Mouse (Mus musculus): ENCODE data around the gene Rassf8.

The Rassf8 gene

GRCm38 (mm10) chr6:145861462-145862227 lies 115.1 kb downstream of the Rassf8 start:
- no peak for DNase-seq (ENCODE audit: low spot score in 2 of 2)

- no peak for DNase-seq (ENCODE audit: low spot score in 2 of 2)
Observed at GRCm38 (mm10) chr6:145862321-145862720, 115.8 kb downstream of the Rassf8 start.

- DNase-seq (ENCODE audit: low spot score in 2 of 2): no peak
Observed at GRCm38 (mm10) chr6:145862739-145863064, 116.2 kb downstream of the Rassf8 start.

DNA sequence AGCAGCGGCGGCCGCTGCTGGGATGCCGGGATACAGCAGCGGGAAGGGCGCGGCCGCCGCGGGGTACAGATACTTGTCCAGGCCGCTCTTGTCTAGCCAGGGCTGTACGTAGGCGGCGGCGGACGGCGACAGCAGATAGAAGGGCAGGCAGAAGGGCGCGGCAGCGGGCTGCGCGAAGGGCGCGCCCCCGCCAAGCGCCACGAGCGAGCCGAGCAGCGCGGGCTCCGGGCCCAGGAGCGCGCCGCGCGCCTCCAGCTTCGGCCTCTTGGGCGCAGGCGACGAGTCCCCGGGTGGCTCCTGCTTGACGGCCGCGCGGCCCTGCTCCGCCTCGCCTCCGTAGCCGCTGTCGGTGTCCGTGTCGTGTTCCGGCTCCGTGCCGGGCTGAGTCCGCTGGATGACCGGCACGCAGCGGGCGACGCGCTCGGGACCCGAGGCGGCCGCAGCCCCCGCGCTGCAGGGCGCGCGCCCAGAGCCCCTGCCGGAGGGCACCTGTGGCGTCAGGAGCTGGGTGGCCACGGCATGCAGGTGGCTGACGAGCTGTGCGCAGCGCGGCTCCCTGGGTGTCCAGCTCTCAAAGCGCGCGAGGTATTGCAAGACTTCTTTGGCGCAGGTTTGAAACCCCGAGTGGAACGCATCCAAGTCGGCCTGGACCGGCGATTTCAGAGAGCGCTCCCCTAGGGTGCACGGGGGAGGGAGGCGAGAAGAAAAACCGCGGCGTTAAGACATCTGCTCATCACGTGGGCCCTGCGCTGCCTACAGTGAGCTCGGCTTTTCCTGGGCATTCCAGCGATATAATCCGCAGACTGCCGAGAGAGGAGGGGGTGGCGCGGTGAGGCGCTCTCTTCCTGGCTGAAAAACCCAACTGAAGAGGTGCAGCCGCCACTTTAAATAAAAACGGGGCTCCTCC lies 116.8 kb downstream of the Rassf8 start:
- DNase-seq (ENCODE audit: low spot score in 2 of 2): peak; percentile 21 to 31

DNA sequence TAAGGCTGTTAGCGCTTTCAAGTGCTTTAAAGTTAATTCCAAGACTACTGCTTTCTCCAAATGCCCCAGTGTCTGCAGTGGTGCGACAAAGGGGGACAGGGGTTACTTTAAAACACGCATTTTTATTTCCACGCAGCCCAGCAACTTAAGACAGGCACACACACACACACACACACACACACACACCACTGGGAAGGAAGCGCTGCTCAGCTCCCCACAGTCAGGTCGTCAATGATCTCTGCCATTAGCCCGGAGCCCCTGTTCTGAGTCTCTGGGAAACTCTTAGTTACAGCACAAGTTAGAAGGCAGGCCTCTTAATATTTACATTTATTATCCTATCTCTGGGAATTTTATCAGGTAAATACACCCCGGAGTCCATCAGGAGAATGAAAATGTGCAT lies 117.6 kb downstream of the Rassf8 start:
- no peak for DNase-seq (ENCODE audit: low spot score in 2 of 2)

GRCm38 (mm10) chr6:145865289-145865885 lies 118.8 kb downstream of the Rassf8 start, which contains the start of gene Bhlhe41:
Gene Bhlhe41, minus strand, starts transcription at chr6:145865558.
- DNase-seq (ENCODE audit: low spot score in 2 of 2): peak in 1 of 2 experiments; percentile 22

- DNase-seq (ENCODE audit: low spot score in 2 of 2): peak in 1 of 2 experiments; percentile 18
Observed at GRCm38 (mm10) chr6:145865886-145866851, 119.6 kb downstream of the Rassf8 start.

DNA sequence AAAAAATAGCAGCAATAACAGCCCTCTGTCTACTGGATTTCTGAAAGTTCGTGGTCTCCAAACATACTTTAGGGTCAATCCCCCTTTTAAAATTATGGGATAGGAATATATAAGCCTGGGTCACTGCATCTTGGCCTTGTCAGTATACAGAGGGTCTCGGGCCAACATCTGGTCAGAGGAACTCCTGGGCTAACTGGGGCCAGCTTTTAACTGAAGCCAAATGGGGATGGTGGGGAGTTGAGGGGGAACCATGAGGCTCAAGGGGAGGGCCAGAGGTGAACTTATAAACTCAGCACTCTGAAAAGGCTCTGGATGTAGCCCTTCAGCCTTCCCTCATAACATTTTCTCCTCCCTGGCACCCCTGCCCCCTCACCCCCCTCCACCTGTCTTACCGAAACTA lies 120.6 kb downstream of the Rassf8 start:
- no peak for DNase-seq (ENCODE audit: low spot score in 2 of 2)
